Mouse (Mus musculus): Measurements from ENCODE around the gene Ndufv3. TPM values are rescaled to one million over a fixed set of nuclear protein-coding genes. Genes with fewer than 3 reads are reported as not detected.
A peak's percentile ranks its signal among the peaks of the same experiment; 100 is the strongest.

Gene Ndufv3
- total RNA-seq (2021) = 100 to 1,000 TPM; 637 to 664 TPM
- long read RNA-seq, experiment 1, transcript Ndufv3-202 (3 exons, 493 nt) = major isoform, 393 of 738 reads
- long read RNA-seq, experiment 1, transcript Ndufv3-201 (4 exons, 1,582 nt) = minor isoform, 296 of 738 reads
- long read RNA-seq, experiment 1, partial matches to known transcripts = 37 of 738 reads
- long read RNA-seq, experiment 1, other reads (novel, unspliced or antisense) = 11 of 738 reads
- long read RNA-seq, experiment 2, transcript Ndufv3-202 (3 exons, 493 nt) = major isoform, 370 of 619 reads
- long read RNA-seq, experiment 2, transcript Ndufv3-201 (4 exons, 1,582 nt) = minor isoform, 231 of 619 reads
- long read RNA-seq, experiment 2, partial matches to known transcripts = 12 of 619 reads
- long read RNA-seq, experiment 2, other reads (novel, unspliced or antisense) = 6 of 619 reads

GRCm38 (mm10) chr17:31519946-31520838, at the start of gene Ndufv3, which contains the start of gene Wdr4:
Gene Ndufv3 (plus strand): TSS chr17:31520115.
Gene Wdr4 (minus strand): TSS chr17:31519980.
- peak; percentile 99 for DNase-seq

- DNase-seq = no peak
Observed at GRCm38 (mm10) chr17:31470766-31471418, 49.0 kb upstream of the Ndufv3 start.

- no peak for DNase-seq
Observed at GRCm38 (mm10) chr17:31474388-31474787, 45.5 kb upstream of the Ndufv3 start.

GRCm38 (mm10) chr17:31478606-31479005, 41.3 kb upstream of the Ndufv3 start:
- no peak for DNase-seq

- no peak for DNase-seq
Observed at GRCm38 (mm10) chr17:31479108-31479844, 40.6 kb upstream of the Ndufv3 start.

- DNase-seq = no peak
Observed at GRCm38 (mm10) chr17:31486616-31487198, 33.2 kb upstream of the Ndufv3 start.

GRCm38 (mm10) chr17:31487433-31488060, 32.4 kb upstream of the Ndufv3 start:
- DNase-seq = no peak

- DNase-seq = no peak
Observed at GRCm38 (mm10) chr17:31491355-31491754, 28.6 kb upstream of the Ndufv3 start.

GRCm38 (mm10) chr17:31492416-31492815, 27.5 kb upstream of the Ndufv3 start:
- peak; percentile 82 for DNase-seq

- DNase-seq = no peak
Observed at GRCm38 (mm10) chr17:31494989-31495388, 24.9 kb upstream of the Ndufv3 start.

- no peak for DNase-seq
Observed at GRCm38 (mm10) chr17:31497726-31498125, 22.2 kb upstream of the Ndufv3 start.

- DNase-seq = no peak
Observed at GRCm38 (mm10) chr17:31499725-31500124, 20.2 kb upstream of the Ndufv3 start.

GRCm38 (mm10) chr17:31500416-31500815, 19.5 kb upstream of the Ndufv3 start:
- no peak for DNase-seq

GRCm38 (mm10) chr17:31500908-31501307, 19.0 kb upstream of the Ndufv3 start:
- no peak for DNase-seq

- DNase-seq = no peak
Observed at GRCm38 (mm10) chr17:31502261-31502927, 17.5 kb upstream of the Ndufv3 start.

GRCm38 (mm10) chr17:31503337-31503736, 16.6 kb upstream of the Ndufv3 start:
- no peak for DNase-seq

- DNase-seq = no peak
Observed at GRCm38 (mm10) chr17:31503936-31504335, 16.0 kb upstream of the Ndufv3 start.

- no peak for DNase-seq
Observed at GRCm38 (mm10) chr17:31505013-31505412, 14.9 kb upstream of the Ndufv3 start.

- no peak for DNase-seq
Observed at GRCm38 (mm10) chr17:31506282-31506681, 13.6 kb upstream of the Ndufv3 start.

- DNase-seq = no peak
Observed at GRCm38 (mm10) chr17:31510944-31511343, 9.0 kb upstream of the Ndufv3 start.

All from adrenal gland, postnatal 10 days (tissue).